Mouse (Mus musculus): ENCODE measurements around the gene Map10.

The Map10 gene

GRCm38 (mm10) chr8:125716211-125716610 lies 46.6 kb downstream of the Map10 start:
- DNase-seq (ENCODE audit: low read depth, low spot score): no peak

- DNase-seq (ENCODE audit: low read depth, low spot score): no peak
These were observed 47.0 kb downstream of the Map10 start for GRCm38 (mm10) chr8:125716613-125717012.

- peak; percentile 37 for DNase-seq (ENCODE audit: low read depth, low spot score)
These were observed 49.3 kb downstream of the Map10 start for GRCm38 (mm10) chr8:125718914-125719313.

- DNase-seq (ENCODE audit: low read depth, low spot score): no peak
These were observed 53.1 kb downstream of the Map10 start for GRCm38 (mm10) chr8:125722675-125723074.

Measured in CD4-positive helper T cell, adult 2 months (primary cell).